Mouse (Mus musculus) midbrain, embryonic 10.5 days (tissue): ENCODE data around the gene Asb15. TPM values are rescaled to one million over a fixed set of nuclear protein-coding genes. Genes with fewer than 3 reads are reported as not detected.

Experiments
- DNase-seq: peaks from one replicate; pipeline ENCODE4 v3.0.0-alpha.2; 2017; ENCODE audit warnings: low spot score
- H3K27ac ChIP-seq: fragments of 300-500 bp; sonication (generic); replicated peaks from 2 replicates; pipeline ENCODE4 v1.5.1; 2016; ENCODE audit warnings: mild to moderate bottlenecking
- H3K27me3 ChIP-seq: fragments of 300-500 bp; sonication (generic); 2 replicates; pipeline ENCODE4 v1.6.1; 2016; ENCODE audit warnings: low read depth, mild to moderate bottlenecking; ENCODE audit not compliant: poor library complexity, severe bottlenecking
- H3K36me3 ChIP-seq: fragments of 300-500 bp; sonication (generic); 2 replicates; pipeline ENCODE4 v1.6.1; 2016; ENCODE audit warnings: mild to moderate bottlenecking, moderate library complexity
- H3K4me1 ChIP-seq: fragments of 300-500 bp; sonication (generic); 2 replicates; pipeline ENCODE4 v1.6.1; 2016
- H3K4me3 ChIP-seq: fragments of 300-500 bp; sonication (generic); 2 replicates; pipeline ENCODE4 v1.5.1; 2016; ENCODE audit warnings: mild to moderate bottlenecking, moderate library complexity
- H3K9me3 ChIP-seq: fragments of 300-500 bp; sonication (generic); replicated peaks from 2 replicates; pipeline ENCODE4 v1.6.1; 2016; ENCODE audit warnings: mild to moderate bottlenecking
- WGBS: fragments of 180-500 bp; shearing (Covaris S2); methylation state at CpG from one replicate; pipeline ENCODE4 v1.1.7; 2016; 5-methylcytosine and 5-hydroxymethylcytosine counted together
- polyA plus RNA-seq: library from polyadenylated mRNA; unstranded; fragments of >200 nt; fragmentation: Nextera tagmentation; extraction: Ambion mirVana; gene quantifications from 2 replicates; pipeline ENCODE4 v1.2.1, GENCODE M21; 2016

Asb15 gene
- polyA plus RNA-seq, 1 experiment from 2014 or later, result not detected

- H3K9me3 ChIP-seq, result no peaks in the 10 kb centered on the region
- no peak overlapping the region for H3K4me3 ChIP-seq
- no peak for DNase-seq
- no peak overlapping the region for H3K27ac ChIP-seq
- no peaks in the 10 kb centered on the region for H3K27me3 ChIP-seq
- H3K4me1 ChIP-seq, result peaks cover 6% of the 10 kb centered on the region; the same call in 1 of the 2 replicates
- WGBS, result 81% methylated on average over 4 of the region's 4 CpGs
- H3K36me3 ChIP-seq, result no peaks in the 10 kb centered on the region
These were observed 72.8 kb downstream of the Asb15 start for GRCm38 (mm10) chr6:24600726-24601125.

DNA sequence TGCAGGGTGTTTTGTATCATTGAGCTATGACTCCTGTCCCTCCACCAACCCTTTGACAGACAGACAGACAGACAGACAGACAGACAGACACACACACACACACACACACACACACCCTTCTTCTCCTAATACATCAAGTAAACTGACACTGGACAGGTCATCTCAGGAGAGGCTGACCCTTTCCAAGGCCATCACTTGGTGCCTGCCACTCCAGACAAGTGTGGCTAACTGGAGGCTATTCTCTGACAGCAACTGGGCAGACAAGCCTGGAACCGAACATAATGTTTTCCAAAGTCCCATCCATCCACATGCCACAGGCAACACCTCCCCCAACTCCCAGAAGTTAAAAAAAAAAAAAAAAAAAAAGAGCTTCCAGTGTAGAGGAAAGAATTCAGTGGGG lies 73.7 kb downstream of the Asb15 start:
- no peaks in the 10 kb centered on the region for H3K36me3 ChIP-seq
- H3K27ac ChIP-seq, result no peak overlapping the region
- no peaks in the 10 kb centered on the region for H3K9me3 ChIP-seq
- peaks cover 6% of the 10 kb centered on the region; the same call in 1 of the 2 replicates for H3K4me1 ChIP-seq
- H3K4me3 ChIP-seq, result no peak overlapping the region
- no peaks in the 10 kb centered on the region for H3K27me3 ChIP-seq
- no peak for DNase-seq
- 59% methylated on average over 1 of the region's 1 CpGs for WGBS

DNA sequence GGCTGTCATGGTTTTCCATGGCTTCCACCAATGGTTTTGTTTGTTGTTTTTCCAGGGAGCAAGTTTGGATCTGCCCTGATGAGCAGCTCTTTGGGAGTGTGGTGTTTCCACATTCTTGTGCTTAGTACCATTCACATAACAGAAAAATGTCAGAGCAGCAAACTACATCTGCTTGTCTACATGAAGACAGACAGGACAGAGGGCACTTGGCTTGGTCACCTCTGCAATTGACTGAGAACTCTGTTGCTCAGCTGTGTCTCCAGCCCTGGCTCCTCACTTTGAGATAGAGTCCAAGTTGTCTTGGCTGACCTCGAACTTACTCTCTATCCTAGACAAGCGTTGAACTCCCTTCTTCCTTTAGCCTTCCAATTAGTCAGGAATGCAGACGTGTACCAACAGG lies 74.4 kb downstream of the Asb15 start:
- Histone ChIP-seq H3K36me3 (no peaks in the 10 kb centered on the region), H3K27me3 (no peaks in the 10 kb centered on the region), H3K9me3 (no peaks in the 10 kb centered on the region), H3K27ac (no peak overlapping the region), H3K4me3 (no peak overlapping the region), H3K4me1 (peaks cover 5% of the 10 kb centered on the region; the same call in 1 of the 2 replicates)
- no peak for DNase-seq
- 75% methylated on average over 3 of the region's 3 CpGs for WGBS

DNA sequence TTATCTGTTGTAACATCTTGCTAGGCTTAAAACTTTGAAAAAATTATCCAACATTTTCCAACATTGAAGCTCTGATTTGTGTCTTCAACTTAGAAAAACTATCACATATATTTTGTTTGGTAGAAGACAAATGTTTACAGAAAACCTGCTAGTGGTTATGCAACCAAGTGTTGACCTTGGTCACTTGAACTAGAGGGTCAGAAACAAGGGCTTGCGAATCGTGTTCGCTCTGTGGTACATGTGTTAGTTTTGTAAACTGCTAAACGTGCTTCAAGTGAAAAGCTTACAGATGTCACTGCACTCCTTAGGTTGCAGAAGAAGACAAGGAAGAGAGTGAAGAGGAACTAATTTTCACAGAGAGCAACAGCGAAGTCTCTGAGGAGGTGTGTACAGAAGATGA lies 75.0 kb downstream of the Asb15 start:
- H3K4me3 ChIP-seq, result no peak overlapping the region
- H3K4me1 ChIP-seq, result no peaks in the 10 kb centered on the region; the same call in 1 of the 2 replicates
- H3K27me3 ChIP-seq, result no peaks in the 10 kb centered on the region
- H3K9me3 ChIP-seq, result no peaks in the 10 kb centered on the region
- 93% methylated on average over 5 of the region's 5 CpGs for WGBS
- no peaks in the 10 kb centered on the region for H3K36me3 ChIP-seq
- no peak for DNase-seq
- H3K27ac ChIP-seq, result no peak overlapping the region

DNA sequence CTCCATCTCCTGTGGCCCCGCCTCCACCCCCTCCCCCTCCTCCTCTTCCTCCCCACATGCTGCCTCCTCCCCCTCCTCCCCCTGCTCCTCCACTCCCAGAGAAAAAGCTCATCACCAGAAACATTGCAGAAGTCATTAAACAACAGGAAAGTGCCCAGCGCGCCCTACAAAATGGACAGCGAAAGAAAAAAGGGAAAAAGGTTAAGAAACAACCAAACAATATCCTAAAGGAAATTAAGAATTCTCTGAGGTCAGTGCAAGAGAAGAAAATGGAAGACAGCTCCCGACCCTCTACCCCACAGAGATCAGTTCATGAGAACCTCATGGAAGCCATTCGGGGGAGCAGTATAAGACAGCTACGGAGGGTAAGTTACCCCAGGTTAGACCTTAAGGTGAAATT lies 76.3 kb downstream of the Asb15 start:
- 94% methylated on average over 7 of the region's 7 CpGs for WGBS
- Histone ChIP-seq H3K4me1 (no peaks in the 10 kb centered on the region; the same call in 1 of the 2 replicates), H3K36me3 (no peaks in the 10 kb centered on the region), H3K4me3 (no peak overlapping the region), H3K27ac (no peak overlapping the region), H3K27me3 (no peaks in the 10 kb centered on the region), H3K9me3 (no peaks in the 10 kb centered on the region)
- DNase-seq, result no peak

- Histone ChIP-seq H3K36me3 (no peaks in the 10 kb centered on the region), H3K4me3 (no peak overlapping the region), H3K9me3 (no peaks in the 10 kb centered on the region), H3K27me3 (no peaks in the 10 kb centered on the region), H3K27ac (no peak overlapping the region), H3K4me1 (no peaks in the 10 kb centered on the region; the same call in 1 of the 2 replicates)
- no peak for DNase-seq
- 95% methylated on average over 8 of the region's 8 CpGs for WGBS
These were observed 77.7 kb downstream of the Asb15 start for GRCm38 (mm10) chr6:24605631-24606030.

- Histone ChIP-seq H3K4me3 (no peak overlapping the region), H3K27me3 (no peaks in the 10 kb centered on the region), H3K36me3 (no peaks in the 10 kb centered on the region), H3K4me1 (no peaks in the 10 kb centered on the region; the same call in 1 of the 2 replicates), H3K9me3 (no peaks in the 10 kb centered on the region), H3K27ac (no peak overlapping the region)
- 77% methylated on average over 10 of the region's 10 CpGs for WGBS
- DNase-seq, result no peak
These were observed 78.6 kb downstream of the Asb15 start for GRCm38 (mm10) chr6:24606512-24606911.

DNA sequence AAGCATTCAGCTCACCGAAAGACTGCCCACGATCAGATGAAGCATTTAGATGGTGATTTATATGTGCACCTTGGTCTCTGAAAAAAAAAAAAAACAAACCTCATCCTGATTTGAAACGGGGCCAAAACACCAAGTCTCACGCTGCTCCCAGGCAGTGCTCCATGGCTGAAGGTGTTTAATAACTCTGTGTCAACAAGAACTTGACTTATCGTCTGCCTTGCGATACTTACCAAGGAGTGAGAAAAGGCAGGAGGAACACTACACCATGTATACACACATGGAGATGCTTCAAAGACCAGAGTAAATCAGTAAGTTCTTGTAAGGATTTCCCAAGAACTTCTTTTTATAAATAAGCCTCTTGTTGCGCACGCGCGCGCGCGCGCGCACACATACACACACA lies 79.6 kb downstream of the Asb15 start:
- DNase-seq, result no peak
- Histone ChIP-seq H3K36me3 (peaks cover 2% of the 10 kb centered on the region), H3K4me1 (no peaks in the 10 kb centered on the region), H3K9me3 (no peaks in the 10 kb centered on the region), H3K4me3 (no peak overlapping the region), H3K27ac (no peak overlapping the region), H3K27me3 (no peaks in the 10 kb centered on the region)
- WGBS, result 96% methylated on average over 15 of the region's 15 CpGs

DNA sequence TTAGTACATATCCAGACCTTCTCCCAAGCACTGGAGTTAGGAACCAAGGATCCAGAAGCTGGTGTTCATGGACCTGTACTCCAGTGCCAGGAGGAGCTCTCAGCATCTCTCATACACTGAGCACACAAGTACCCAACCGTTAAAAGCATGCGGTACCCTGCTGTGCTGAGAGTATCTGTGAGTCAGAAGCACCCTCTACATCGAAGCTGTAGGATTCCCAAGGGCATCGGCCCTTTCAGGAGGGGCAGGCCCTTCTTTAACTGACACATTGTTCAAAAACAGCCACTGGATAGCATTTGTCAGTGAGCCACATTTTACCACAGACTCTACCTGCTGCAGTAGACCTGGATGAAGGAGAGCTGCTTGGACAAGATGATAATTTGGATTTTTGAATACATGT lies 80.2 kb downstream of the Asb15 start:
- H3K4me1 ChIP-seq, result no peaks in the 10 kb centered on the region
- peaks cover 8% of the 10 kb centered on the region for H3K36me3 ChIP-seq
- no peak overlapping the region for H3K4me3 ChIP-seq
- H3K9me3 ChIP-seq, result no peaks in the 10 kb centered on the region
- H3K27me3 ChIP-seq, result no peaks in the 10 kb centered on the region
- WGBS, result 77% methylated on average over 4 of the region's 4 CpGs
- H3K27ac ChIP-seq, result no peak overlapping the region
- no peak for DNase-seq

GRCm38 (mm10) chr6:24608682-24609081 lies 80.7 kb downstream of the Asb15 start:
- DNase-seq, result no peak
- Histone ChIP-seq H3K4me1 (no peaks in the 10 kb centered on the region), H3K4me3 (no peak overlapping the region), H3K27me3 (no peaks in the 10 kb centered on the region), H3K36me3 (peaks cover 14% of the 10 kb centered on the region), H3K9me3 (no peaks in the 10 kb centered on the region), H3K27ac (no peak overlapping the region)
- 91% methylated on average over 3 of the region's 3 CpGs for WGBS

- Histone ChIP-seq H3K4me1 (no peaks in the 10 kb centered on the region), H3K27ac (no peak overlapping the region), H3K4me3 (no peak overlapping the region), H3K9me3 (no peaks in the 10 kb centered on the region), H3K36me3 (peaks cover 22% of the 10 kb centered on the region), H3K27me3 (no peaks in the 10 kb centered on the region)
- DNase-seq, result no peak
- WGBS, result 88% methylated on average over 4 of the region's 4 CpGs
These were observed 81.6 kb downstream of the Asb15 start for GRCm38 (mm10) chr6:24609531-24609930.

DNA sequence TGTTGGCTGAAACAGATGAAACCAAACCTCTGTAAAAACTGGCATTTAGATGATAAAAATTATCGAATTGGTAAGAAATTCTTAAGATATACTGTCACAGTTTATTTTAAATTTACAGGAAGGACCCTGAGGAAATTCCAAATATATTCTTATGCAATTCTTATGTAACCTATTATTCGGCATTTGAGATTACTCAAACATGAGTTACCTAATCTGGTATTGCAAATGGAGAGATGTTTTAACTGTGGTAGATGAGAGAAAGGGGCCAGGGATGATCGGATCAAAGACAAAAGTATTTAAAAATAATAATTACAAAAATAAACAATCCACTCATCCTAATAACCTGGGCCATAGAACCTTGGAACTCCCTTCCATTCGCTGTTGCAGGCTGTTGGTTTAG lies 82.4 kb downstream of the Asb15 start:
- Histone ChIP-seq H3K4me1 (no peaks in the 10 kb centered on the region), H3K4me3 (no peak overlapping the region), H3K27ac (no peak overlapping the region), H3K36me3 (peaks cover 31% of the 10 kb centered on the region), H3K27me3 (no peaks in the 10 kb centered on the region), H3K9me3 (no peaks in the 10 kb centered on the region)
- 94% methylated on average over 4 of the region's 4 CpGs for WGBS
- no peak for DNase-seq

DNA sequence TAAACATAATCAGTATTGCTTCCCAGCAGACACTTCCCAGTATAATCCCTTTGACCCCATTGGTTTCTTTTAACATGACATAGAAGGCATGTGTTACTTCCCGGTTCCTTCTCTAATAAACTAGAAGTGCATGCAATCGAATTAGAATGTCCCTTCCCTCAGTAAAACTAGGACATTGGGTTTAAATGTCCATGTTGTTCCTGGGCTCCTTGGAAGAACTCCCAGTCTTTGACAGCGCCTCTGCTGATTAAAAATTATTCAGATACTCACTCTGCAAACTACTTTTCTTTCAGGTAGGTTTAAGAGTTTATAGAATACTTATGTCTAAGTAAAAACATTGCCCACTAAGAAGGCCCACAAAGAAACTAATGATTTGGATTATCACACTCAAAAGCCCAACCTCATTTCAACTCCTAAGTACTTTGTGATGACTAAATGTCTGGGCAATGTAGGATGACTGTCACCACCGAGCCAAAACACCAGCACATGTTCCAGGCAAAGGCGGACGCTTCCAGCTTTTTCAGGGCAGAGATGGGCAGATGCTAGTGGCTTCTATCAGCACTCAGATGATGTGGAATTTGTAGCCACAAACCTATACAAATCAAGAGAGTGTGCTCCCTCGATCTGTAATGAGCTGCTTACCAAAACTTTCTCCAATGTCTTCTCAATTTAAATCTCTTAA lies 84.3 kb downstream of the Asb15 start:
- Histone ChIP-seq H3K4me3 (no peak overlapping the region), H3K36me3 (peaks cover 48% of the 10 kb centered on the region), H3K9me3 (no peaks in the 10 kb centered on the region), H3K27me3 (no peaks in the 10 kb centered on the region), H3K4me1 (no peaks in the 10 kb centered on the region), H3K27ac (no peak overlapping the region)
- 94% methylated on average over 7 of the region's 7 CpGs for WGBS
- no peak for DNase-seq
